Mouse (Mus musculus): ENCODE data around the gene Slc9a8. TPM values are rescaled to one million over a fixed set of nuclear protein-coding genes. Genes with fewer than 3 reads are reported as not detected.

Slc9a8 gene
- polyA plus RNA-seq, 1 experiment = 75.4 TPM

DNA sequence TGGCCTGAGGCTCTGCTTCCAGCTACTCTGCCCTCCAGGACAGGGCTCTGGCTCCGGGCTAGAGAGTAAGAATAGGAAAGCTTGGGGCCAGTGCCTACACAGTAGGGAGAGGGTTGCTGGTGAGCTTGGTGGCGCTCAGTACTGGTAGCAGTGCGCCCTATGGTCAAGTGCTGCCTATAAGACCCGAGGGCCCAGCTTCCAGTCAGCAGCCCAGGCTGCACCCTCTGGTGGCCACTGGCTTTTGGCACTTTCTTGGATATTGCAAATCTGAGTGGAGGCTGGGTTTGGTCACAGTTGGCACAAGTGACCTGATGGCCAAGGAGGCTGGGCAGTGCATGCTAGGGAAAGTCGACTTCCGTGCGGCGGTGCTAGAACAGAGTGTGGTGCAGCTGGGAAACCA, 29.1 kb downstream of the Slc9a8 start:
- 97% methylated on average over 8 of the region's 8 CpGs for WGBS
- Histone ChIP-seq H3K4me3 (ENCODE audit: control insufficient read depth, insufficient read depth, low read length) (no peak overlapping the region), H3K4me1 (replicated peaks; ENCODE audit: control insufficient read depth, insufficient read depth, low read length) (no peaks in the 10 kb centered on the region), H3K36me3 (ENCODE audit: control insufficient read depth, insufficient read depth, low read length) (peaks cover 20% of the 10 kb centered on the region), H3K27me3 (ENCODE audit: control insufficient read depth, insufficient read depth, low read length) (no peaks in the 10 kb centered on the region), H3K27ac (ENCODE audit: control insufficient read depth, insufficient read depth, low read length) (no peak overlapping the region)
- no peak for TF ChIP-seq CTCF (IDR thresholded peaks at IDR 0.05; ENCODE audit: borderline replicate concordance, control insufficient read depth, extremely low read depth, insufficient read depth, low read length, poor library complexity)
- no peak for TF ChIP-seq POLR2A (IDR thresholded peaks at IDR 0.05; ENCODE audit: control insufficient read depth, extremely low read depth, insufficient read depth, low read length, poor library complexity)
- DNase-seq = no peak

DNA sequence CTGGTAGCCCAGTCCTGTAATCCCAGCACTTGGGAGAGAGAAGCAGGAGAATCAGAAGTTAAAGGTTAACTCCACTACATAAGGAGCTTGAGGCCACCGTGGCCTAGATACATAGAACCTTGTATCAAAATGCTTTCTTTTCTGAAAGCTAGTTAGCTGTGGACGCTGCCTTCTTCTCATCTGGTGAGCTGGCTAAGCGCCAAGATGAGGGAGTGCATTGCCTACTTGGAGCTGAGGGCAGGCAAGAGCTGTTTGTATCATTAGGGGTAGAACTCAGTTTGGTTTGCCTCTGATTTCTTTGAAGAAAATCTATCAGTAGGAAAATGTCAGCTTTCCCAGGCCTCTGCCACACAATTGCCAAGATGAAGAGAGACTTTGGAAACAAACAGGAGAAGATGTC, 32.3 kb downstream of the Slc9a8 start:
- no peaks in the 10 kb centered on the region for H3K27me3 ChIP-seq (ENCODE audit: control insufficient read depth, insufficient read depth, low read length)
- no peaks in the 10 kb centered on the region for H3K4me1 ChIP-seq (replicated peaks; ENCODE audit: control insufficient read depth, insufficient read depth, low read length)
- 95% methylated on average over 3 of the region's 3 CpGs for WGBS
- no peak overlapping the region for H3K27ac ChIP-seq (ENCODE audit: control insufficient read depth, insufficient read depth, low read length)
- TF ChIP-seq POLR2A (IDR thresholded peaks at IDR 0.05; ENCODE audit: control insufficient read depth, extremely low read depth, insufficient read depth, low read length, poor library complexity) (no peak), CTCF (IDR thresholded peaks at IDR 0.05; ENCODE audit: borderline replicate concordance, control insufficient read depth, extremely low read depth, insufficient read depth, low read length, poor library complexity) (no peak)
- peaks cover 15% of the 10 kb centered on the region for H3K36me3 ChIP-seq (ENCODE audit: control insufficient read depth, insufficient read depth, low read length)
- DNase-seq = no peak
- no peak overlapping the region for H3K4me3 ChIP-seq (ENCODE audit: control insufficient read depth, insufficient read depth, low read length)

DNA sequence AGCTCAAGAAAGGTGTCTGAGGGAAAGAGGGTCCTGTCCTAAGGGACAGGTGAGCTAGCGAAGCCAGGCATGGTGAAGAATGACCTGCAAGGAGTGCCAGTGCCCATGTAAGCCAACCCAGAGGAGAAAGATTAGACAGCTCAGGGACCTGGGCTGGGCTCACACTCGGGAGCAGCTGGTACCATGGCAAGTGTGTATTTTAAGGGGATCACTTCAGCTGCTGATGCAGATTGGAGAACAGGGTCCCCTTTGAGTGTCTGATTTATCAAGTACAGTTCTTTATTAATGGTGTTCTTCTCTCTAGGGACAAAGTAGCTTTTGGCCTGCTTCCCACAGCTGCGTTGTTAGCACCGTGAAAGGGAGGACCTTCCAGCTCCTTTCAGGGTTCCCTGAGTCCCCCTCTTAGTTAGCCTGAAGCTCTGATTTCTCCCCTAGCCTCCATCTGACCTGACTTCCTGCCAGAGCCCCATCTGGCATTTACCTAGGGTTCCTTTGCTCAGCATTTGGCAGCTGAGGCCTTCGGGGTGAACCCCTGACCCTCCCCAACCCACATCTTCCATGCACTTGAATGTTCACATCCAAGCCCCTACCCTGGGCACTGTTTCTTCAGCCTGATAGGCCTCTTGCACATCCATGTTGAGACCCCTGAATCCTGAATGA, 35.0 kb downstream of the Slc9a8 start:
- TF ChIP-seq POLR2A (IDR thresholded peaks at IDR 0.05; ENCODE audit: control insufficient read depth, extremely low read depth, insufficient read depth, low read length, poor library complexity) (no peak), CTCF (IDR thresholded peaks at IDR 0.05; ENCODE audit: borderline replicate concordance, control insufficient read depth, extremely low read depth, insufficient read depth, low read length, poor library complexity) (no peak)
- Histone ChIP-seq H3K4me3 (ENCODE audit: control insufficient read depth, insufficient read depth, low read length) (no peak overlapping the region), H3K36me3 (ENCODE audit: control insufficient read depth, insufficient read depth, low read length) (peaks cover 11% of the 10 kb centered on the region), H3K27me3 (ENCODE audit: control insufficient read depth, insufficient read depth, low read length) (no peaks in the 10 kb centered on the region), H3K27ac (ENCODE audit: control insufficient read depth, insufficient read depth, low read length) (no peak overlapping the region), H3K4me1 (replicated peaks; ENCODE audit: control insufficient read depth, insufficient read depth, low read length) (no peaks in the 10 kb centered on the region)
- DNase-seq = no peak
- WGBS = 80% methylated on average over 5 of the region's 5 CpGs

DNA sequence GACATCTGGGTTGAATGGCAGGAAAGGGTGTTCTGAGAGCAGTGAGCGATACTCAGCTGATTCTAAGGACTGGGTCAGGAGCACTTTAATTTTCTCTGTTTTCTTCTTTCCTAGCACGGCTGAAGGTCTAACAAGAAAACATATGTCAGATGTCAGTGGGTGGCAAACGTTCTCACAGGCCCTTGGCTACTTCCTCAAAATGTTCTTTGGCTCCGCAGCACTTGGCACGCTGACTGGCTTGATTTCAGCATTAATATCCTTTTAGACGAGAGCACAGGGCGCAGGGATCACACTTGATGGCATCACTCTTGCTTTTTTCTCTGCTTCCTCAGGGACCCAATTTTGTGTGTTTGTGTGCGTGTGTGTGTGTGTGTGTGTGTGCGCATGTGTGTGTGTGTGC, 35.7 kb downstream of the Slc9a8 start:
- 77% methylated on average over 9 of the region's 9 CpGs for WGBS
- no peak overlapping the region for H3K27ac ChIP-seq (ENCODE audit: control insufficient read depth, insufficient read depth, low read length)
- no peak for DNase-seq
- H3K36me3 ChIP-seq (ENCODE audit: control insufficient read depth, insufficient read depth, low read length) = peaks cover 8% of the 10 kb centered on the region
- no peak overlapping the region for H3K4me3 ChIP-seq (ENCODE audit: control insufficient read depth, insufficient read depth, low read length)
- H3K27me3 ChIP-seq (ENCODE audit: control insufficient read depth, insufficient read depth, low read length) = no peaks in the 10 kb centered on the region
- TF ChIP-seq POLR2A (IDR thresholded peaks at IDR 0.05; ENCODE audit: control insufficient read depth, extremely low read depth, insufficient read depth, low read length, poor library complexity) (no peak), CTCF (IDR thresholded peaks at IDR 0.05; ENCODE audit: borderline replicate concordance, control insufficient read depth, extremely low read depth, insufficient read depth, low read length, poor library complexity) (no peak)
- no peaks in the 10 kb centered on the region for H3K4me1 ChIP-seq (replicated peaks; ENCODE audit: control insufficient read depth, insufficient read depth, low read length)

DNA sequence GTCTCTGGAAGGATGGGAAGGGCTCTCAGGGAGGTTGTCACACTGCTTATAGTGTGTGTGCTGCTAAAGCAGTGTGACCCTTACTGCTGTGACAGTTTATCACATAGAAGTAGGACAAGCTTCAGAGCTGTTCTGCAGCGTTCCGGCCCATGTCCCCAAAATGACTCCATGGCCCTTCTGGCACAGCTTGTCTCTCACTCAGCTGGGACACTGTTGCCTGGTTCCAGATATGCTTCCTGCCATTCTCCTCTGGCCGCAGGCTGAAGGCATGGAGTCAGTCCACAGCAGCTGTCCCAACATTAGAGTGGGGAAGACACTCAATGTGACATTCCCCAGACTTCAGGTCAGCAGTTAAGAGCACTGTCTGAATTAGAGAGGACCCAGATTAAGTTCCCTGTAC, 37.0 kb downstream of the Slc9a8 start:
- H3K27ac ChIP-seq (ENCODE audit: control insufficient read depth, insufficient read depth, low read length) = no peak overlapping the region
- WGBS = 97% methylated on average over 3 of the region's 3 CpGs
- H3K27me3 ChIP-seq (ENCODE audit: control insufficient read depth, insufficient read depth, low read length) = no peaks in the 10 kb centered on the region
- TF ChIP-seq POLR2A (IDR thresholded peaks at IDR 0.05; ENCODE audit: control insufficient read depth, extremely low read depth, insufficient read depth, low read length, poor library complexity) (no peak), CTCF (IDR thresholded peaks at IDR 0.05; ENCODE audit: borderline replicate concordance, control insufficient read depth, extremely low read depth, insufficient read depth, low read length, poor library complexity) (no peak)
- no peaks in the 10 kb centered on the region for H3K4me1 ChIP-seq (replicated peaks; ENCODE audit: control insufficient read depth, insufficient read depth, low read length)
- no peak for DNase-seq
- H3K4me3 ChIP-seq (ENCODE audit: control insufficient read depth, insufficient read depth, low read length) = no peak overlapping the region
- peaks cover 4% of the 10 kb centered on the region for H3K36me3 ChIP-seq (ENCODE audit: control insufficient read depth, insufficient read depth, low read length)

DNA sequence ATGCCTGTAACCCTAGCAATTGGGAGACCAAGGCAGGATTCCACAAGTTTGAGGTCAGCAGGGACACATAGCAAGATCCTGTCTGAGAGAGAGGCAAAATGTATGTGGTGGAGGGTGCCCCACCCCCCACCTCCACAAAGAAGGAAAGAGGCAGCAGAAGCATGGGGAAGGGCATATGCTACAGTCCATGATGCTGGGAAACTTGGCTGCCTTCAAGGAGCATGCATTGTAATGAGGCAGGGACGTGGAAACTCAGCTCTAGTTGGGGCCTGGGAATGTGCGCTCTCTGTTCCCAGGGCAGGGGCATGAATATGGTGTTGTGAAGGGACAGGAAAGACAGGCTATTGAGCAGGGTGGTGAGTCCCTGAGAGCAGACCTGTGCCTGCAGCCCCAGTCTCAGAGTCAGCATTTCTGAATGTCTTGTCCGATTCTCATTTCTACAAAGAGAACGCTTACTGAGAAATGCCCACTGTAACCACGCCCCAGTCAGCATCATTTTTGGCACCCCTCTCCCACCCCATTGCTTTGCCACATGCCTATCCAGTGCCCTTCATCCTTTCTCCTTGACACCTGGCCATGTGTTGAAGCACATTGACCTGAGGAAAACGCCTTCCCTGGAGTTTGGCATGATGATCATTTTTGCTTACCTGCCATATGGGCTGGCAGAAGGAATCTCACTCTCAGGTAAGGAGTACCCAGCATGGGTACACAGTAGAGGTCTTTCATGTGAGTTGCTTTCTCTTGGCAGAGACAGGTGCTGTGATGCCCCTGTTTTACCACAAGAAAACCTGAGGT, 37.8 kb downstream of the Slc9a8 start:
- Histone ChIP-seq H3K4me3 (ENCODE audit: control insufficient read depth, insufficient read depth, low read length) (no peak overlapping the region), H3K27me3 (ENCODE audit: control insufficient read depth, insufficient read depth, low read length) (no peaks in the 10 kb centered on the region), H3K27ac (ENCODE audit: control insufficient read depth, insufficient read depth, low read length) (no peak overlapping the region), H3K36me3 (ENCODE audit: control insufficient read depth, insufficient read depth, low read length) (no peaks in the 10 kb centered on the region; the same call in 1 of the 2 replicates), H3K4me1 (replicated peaks; ENCODE audit: control insufficient read depth, insufficient read depth, low read length) (no peaks in the 10 kb centered on the region)
- DNase-seq = no peak
- no peak for TF ChIP-seq CTCF (IDR thresholded peaks at IDR 0.05; ENCODE audit: borderline replicate concordance, control insufficient read depth, extremely low read depth, insufficient read depth, low read length, poor library complexity)
- TF ChIP-seq POLR2A (IDR thresholded peaks at IDR 0.05; ENCODE audit: control insufficient read depth, extremely low read depth, insufficient read depth, low read length, poor library complexity) = no peak
- WGBS = over 99% methylated on average over 6 of the region's 6 CpGs
